Mouse (Mus musculus): ENCODE data around the gene Cntrl. TPM values are rescaled to one million over a fixed set of nuclear protein-coding genes. Genes with fewer than 3 reads are reported as not detected.

The Cntrl gene
- polyA plus RNA-seq, 1 experiment, result 13.1 TPM

GRCm38 (mm10) chr2:35218736-35219135 is 109.4 kb downstream of the Cntrl start:
- TF ChIP-seq GATA1 (IDR thresholded peaks at IDR 0.05; ENCODE audit: low read length), result no peak

GRCm38 (mm10) chr2:35222822-35223391 is 113.6 kb downstream of the Cntrl start:
- no peak for TF ChIP-seq GATA1 (IDR thresholded peaks at IDR 0.05; ENCODE audit: low read length)

GRCm38 (mm10) chr2:35224285-35224684 is 115.0 kb downstream of the Cntrl start:
- TF ChIP-seq GATA1 (IDR thresholded peaks at IDR 0.05; ENCODE audit: low read length), result no peak

GRCm38 (mm10) chr2:35228145-35228544 is 118.9 kb downstream of the Cntrl start:
- TF ChIP-seq GATA1 (IDR thresholded peaks at IDR 0.05; ENCODE audit: low read length), result no peak

Other genes starting within 250 kb of the Cntrl start
- 0.03 TPM in 1 of 2 replicates, not detected in the other for gene Cutal, start 235.1 kb upstream of the Cntrl start, polyA plus RNA-seq (2012)
- 10.7 and 14.3 TPM in 2 replicates for gene Psmd5, start 234.5 kb upstream of the Cntrl start, polyA plus RNA-seq (2012)
- not detected in 2 replicates for gene Phf19, start 195.5 kb upstream of the Cntrl start, polyA plus RNA-seq (2012)
- gene Traf1, start 147.7 kb upstream of the Cntrl start, polyA plus RNA-seq (2012), result not detected in 2 replicates
- gene Hc, start 48.1 kb upstream of the Cntrl start, polyA plus RNA-seq (2012), result not detected in 2 replicates
- gene AI182371, start 7.9 kb upstream of the Cntrl start, polyA plus RNA-seq (2012), result 0.03 TPM in 1 of 2 replicates, not detected in the other
- gene Rab14, start 91.6 kb downstream of the Cntrl start, polyA plus RNA-seq (2012), result 1,312 and 1,893 TPM in 2 replicates
- gene Gsn, start 146.9 kb downstream of the Cntrl start, polyA plus RNA-seq (2012), result 2.8 and 3.4 TPM in 2 replicates
- gene Stom, start 227.5 kb downstream of the Cntrl start, polyA plus RNA-seq (2012), result 18.7 and 23.0 TPM in 2 replicates